Mouse (Mus musculus): Measurements from ENCODE around the gene Hoxa3.

Gene Hoxa3

DNA sequence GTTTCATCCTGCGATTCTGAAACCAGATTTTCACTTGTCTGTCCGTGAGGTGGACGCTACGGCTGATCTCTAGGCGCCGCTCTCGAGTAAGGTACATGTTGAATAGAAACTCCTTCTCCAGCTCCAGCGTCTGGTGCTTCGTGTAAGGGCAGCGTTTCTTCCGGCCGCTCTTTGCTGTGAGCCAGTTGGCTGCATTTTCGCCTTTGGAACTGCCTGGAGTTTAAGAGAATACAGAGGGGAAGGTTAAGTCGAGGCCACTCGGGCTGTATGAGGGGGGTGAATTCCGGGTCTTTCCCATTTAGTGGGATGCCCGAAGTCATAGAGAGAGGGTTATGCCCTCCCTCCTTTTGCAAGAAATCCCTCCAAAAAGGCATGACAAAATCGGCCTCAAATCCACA is 19.4 kb upstream of the Hoxa3 start:
- DNase-seq (ENCODE audit: low read depth, low spot score) = no peak

DNA sequence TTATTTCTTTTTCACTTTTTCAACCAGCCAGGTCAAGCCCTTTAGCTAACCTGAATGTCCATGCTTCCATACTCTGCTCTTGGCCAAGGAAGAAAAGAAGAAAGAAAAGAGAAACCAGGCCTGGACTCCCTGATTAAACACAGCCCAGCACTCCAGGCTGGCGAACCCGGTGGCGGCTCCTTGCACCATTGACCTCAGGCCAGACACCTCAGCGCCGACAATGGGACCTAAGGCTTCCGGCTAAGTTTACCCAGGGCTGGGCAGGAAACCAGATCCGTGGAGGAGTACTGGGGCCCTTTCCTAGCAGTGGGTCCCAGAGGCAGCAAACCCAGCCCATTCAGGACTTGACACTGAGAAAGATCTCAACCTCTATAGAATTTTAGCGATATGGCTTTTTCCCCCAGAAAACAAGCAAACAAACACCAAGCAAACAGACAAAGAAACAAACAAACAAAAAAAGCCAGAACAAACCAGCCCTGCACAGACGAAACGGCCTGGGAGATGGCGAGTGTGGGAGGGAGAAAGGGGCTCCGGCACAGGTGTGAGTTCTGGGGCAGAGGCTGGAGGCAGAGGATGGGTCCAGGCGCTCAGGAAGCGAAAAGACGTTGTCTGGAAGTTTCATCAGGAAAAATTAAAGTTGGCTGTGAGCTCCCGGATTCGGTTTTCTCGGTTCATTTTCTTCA is 18.9 kb upstream of the Hoxa3 start:
- DNase-seq (ENCODE audit: low read depth, low spot score) = no peak

DNA sequence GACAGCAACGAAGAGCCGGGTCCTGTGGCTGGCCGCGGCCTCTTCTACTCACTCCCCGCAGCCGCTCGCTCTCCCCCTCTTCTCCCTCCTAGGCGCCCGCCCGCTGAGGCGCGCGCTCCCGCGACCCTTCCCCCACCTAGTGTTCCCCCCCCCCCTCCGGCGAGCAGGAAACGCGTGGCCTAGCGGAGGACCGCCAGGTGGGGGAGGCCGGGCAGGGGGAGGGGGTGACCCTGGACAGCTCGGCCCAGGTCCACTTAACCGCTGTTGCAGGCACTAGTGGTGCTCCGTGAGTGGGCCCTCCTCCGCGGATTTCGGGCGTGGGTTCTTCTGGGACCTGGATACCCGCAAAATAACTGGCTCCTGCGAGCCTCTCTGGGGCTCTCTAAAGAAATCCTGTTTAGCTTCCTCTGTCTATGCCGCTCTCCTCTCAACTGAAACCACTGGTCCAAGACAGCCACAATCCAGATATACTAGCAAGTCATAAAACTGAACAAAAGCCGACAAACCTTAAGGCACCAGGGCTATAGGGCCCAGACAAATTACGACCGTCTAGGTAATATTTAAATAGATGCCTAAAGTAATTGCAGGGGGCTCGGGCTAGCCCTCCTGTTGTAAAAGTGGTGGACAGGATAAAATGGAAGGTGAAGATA is 17.5 kb upstream of the Hoxa3 start, which contains the start of gene Hoxa9:
Gene Hoxa9 (minus strand): TSS at position 574 of the 650 bp plus-strand sequence.
- no peak for DNase-seq (ENCODE audit: low read depth, low spot score)

DNA sequence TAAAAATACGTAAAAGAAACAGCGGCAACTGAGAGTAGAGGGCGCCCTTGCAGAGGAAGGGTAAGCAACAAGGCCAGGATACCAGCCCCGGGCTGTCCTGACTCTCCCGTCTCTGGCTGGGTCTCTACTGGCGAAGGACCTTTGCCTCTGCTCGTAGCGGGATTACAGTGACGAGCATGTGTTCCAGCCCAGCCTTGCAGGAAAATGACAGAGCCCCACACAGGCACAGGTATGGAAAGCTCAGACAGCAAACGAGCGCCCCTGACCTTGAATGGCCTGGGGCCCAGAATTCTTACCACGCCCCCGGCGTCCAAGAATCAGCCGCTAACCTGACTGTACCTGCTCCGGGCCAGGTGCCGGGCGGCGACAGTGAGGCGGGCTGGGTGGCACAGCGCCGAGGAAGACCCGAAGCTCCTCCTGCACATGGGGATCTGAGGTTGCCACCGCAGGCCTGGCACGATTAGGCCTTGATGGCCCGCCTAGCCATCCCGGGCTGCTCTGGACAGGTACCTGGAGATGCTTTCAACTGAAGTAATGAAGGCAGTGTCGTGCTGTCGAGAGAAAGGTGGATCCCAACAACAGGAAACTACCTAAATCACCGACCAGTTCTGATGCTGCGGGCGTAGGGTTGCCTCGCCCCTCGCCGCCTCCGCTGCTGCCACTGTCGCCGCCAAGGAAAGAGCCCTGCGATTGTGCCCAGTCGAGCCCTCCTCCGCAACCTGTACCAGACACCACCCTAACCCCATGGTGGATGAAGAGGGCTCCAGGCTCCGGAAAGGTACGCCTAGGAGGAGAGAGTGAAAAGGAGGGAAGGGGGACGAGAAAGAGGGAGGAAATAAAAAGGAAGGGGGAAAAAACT is 16.7 kb upstream of the Hoxa3 start:
- DNase-seq (ENCODE audit: low read depth, low spot score) = no peak

DNA sequence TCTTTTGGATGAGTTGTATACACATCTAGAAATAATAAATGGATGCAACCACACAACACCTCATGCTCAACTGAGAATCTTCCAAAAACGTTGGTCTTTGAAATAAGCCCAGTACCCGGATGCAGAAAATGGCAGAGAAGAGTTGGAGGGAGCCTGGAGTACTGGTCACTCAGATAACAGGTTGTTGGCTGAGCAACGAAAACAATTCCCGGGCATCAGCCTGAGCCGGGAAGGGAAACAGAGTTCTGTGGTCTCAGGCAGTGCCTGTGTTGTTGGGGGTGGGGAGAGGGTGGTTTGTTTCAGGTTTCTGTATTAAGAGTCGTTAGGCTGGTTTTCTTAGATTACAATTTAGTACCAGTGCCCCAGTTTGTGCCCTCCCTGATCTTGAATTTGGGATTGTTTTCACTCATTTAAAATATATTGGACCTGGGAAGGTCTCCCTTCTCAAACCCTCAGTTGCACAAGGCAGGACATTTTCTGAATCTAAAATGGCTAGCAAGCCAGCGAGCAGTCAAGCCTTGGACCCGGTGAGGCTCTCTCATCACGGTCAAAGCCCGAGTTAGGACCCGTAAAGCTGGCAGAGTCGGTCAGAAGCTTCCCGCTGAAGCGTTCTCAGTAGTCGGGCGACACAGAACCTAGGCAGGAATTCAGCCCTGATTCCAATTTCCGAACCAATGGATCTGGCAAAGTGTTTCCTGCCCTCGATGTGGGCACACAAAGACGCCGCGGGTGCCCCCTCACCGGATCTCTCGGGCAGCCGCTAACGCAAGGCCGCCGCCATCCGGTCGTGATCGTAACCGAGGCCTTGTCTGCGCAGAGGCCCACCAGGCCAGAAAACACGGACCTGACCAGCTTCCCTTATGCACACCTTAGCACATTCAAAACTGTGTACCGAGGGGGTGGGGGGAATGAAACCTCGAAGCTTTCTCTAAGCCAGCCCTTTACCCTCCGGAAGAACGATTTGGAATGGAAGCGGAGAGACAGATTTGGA is 15.6 kb upstream of the Hoxa3 start:
- DNase-seq (ENCODE audit: low read depth, low spot score) = no peak

DNA sequence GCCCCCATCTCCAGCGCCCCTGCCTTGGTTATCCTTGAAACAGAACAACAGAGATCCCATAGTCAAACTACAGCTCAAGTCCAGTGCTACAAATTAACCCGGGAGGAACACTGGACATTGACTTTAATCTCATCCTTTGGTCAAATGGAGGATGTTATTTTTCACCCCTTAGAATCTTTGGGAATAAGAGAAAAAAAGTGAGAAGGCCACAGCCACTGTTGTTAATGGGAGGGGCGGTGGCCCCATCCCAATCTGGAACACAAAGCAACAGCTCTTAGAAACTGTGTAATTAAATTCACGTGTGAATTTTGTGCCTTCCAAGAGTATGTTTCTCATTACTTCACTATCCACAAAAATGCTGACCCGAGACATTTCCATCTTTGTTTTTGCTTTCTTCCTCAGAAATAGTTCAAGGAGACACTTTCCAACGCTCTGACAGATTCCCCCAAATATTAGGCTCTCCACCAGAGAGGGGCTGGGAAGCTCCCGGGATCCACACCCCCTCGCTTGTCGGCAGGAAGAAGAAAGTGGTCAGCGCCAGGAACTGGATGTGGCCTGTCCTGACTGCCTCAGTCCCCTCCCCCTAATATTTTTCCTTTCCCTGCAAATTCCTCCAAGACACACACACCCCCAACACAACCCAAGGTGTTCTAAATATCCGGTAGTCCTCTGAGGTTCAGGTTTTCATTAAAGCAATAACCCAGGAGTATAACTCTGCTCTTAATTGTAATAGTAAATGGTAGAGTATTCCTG is 14.5 kb upstream of the Hoxa3 start:
- DNase-seq (ENCODE audit: low read depth, low spot score) = no peak

DNA sequence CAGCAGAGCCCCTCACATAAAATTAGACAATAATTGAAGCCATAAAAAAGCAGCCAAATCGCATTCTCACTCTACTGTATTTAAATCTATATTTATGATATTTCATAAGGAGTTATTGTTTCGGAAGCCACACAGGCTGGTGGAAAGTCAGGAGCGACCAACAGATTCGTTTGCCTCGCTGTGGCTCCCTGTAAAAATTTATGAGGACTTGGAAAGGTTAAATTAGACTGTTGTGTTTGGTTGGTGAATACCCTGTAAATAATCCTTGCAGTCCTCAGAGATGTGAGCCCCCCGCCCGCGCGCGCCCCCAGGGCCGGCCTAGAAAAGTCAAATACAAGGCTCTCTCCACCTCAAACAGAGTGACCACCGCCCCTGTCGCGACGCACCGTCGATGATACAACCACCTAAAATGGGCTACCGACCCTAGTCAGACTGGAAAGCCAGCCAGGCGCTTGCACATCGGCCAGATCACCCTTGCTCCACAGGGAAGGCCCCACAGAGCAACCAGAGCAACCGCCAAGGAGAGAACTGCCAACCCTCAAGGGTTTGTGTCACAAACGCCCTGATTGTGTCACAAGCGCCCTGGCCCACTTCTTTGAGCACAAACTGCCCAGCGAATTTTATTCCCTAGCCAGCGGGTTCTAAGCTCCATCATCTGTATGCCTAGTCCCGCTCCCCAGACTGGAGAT is 13.6 kb upstream of the Hoxa3 start:
- DNase-seq (ENCODE audit: low read depth, low spot score) = no peak

DNA sequence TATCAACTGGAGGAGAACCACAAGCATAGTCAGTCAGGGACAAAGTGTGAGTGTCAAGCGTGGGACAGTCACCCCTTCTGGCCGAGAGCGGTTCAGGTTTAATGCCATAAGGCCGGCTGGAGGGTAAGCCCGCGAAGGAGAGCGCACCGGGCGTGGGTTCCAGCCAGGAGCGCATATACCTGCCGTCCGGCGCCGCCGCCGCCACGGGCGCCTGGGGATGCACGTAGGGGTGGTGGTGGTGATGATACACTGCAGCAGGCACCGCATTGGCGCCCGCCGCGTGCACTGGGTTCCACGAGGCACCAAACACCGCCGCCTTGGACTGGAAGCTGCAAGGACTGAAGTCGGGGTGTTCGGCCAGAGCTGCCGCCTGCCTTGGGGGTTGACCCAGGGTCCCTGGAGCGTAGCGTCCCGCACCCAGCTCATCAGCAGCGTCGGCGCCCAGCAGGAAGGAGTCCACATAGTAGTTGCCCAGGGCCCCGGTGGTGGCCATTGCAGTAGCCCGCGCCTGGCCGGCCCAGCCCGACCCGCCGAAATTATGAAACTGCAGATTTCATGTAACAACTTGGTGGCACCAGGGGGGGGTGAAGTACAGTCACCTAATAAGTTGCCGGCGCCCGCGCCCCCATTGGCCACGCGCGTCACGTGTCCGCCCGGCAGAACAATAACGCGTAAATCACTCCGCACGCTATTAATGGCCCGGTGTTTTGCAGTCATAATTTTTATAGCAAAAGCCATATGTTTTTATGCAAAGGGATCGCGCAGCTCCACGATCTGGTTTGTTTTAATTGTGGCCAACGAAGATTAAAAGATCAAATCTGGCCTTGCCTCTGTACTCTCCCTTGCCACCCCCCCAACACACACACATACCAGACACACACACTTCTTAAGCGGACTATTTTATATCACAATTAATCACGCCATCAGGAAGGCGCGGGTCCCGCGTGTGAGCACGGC is 12.8 kb upstream of the Hoxa3 start:
- DNase-seq (ENCODE audit: low read depth, low spot score) = no peak

DNA sequence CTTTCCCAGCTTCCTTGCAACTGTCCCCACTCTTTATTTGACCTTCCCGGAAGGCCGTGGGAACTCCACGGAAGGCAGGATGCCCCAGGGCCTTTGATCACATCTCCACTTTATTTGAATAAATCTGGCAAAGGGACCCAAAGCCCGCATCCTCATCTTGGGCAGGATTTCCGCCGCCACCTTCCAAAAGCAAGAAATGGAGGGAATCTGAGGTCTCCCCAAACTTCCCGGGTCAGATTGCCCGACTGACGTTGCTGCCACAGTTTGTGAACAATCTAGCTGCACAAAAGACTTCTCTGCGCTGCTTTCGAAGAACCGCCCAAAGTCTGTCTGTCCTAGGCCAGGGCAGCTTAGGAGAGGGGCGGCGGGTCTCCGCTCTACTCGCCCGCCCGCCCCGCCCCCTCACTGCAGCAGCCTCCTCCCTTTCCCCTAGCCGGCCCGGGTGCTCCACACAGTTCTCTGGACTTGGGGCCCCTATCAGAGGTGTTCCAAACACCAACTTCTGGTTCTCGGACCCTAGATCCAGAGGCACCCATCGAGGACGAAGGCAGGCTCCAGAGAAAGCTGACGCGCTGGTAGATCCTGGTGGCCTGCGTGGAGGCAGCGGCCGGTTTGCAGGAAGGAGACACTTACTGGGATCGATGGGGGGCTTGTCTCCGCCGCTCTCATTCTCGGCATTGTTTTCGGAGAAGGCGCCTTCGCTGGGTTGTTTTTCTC is 11.9 kb upstream of the Hoxa3 start:
- no peak for DNase-seq (ENCODE audit: low read depth, low spot score)

DNA sequence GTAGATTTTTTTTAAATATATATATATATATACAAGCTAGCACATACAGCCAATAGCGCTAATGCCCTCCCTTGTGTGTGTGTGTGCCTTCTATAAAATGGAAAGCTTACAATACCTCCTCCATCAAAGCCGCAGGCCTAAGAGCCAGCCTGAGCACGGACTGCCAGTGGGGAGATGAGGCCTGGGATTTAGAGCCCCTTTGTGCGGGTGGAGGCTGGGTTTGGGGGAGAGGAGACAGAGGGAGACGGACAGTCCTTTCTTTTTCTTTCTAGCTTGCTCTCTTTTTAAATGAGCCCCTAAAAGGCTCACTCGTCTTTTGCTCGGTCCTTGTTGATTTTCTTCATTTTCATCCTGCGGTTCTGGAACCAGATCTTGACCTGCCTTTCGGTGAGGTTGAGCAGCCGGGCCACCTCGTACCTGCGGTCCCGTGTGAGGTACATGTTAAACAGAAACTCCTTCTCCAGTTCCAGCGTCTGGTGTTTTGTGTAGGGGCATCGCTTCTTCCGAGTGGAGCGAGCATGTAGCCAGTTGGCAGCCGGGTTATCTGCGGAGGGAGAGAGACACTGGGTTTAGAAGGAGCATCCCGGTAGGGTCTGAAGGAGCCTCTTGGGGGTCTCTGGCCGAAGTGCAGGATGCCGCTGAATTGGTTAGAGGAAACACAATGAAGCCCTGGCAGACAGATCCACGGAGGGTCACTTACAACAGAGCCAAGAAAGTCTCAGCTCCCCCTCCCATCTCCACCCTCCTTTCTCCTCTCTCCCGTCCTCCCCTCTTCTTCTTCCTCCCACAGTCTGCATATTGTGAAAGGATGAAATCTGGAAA is 11.0 kb upstream of the Hoxa3 start:
- no peak for DNase-seq (ENCODE audit: low read depth, low spot score)

DNA sequence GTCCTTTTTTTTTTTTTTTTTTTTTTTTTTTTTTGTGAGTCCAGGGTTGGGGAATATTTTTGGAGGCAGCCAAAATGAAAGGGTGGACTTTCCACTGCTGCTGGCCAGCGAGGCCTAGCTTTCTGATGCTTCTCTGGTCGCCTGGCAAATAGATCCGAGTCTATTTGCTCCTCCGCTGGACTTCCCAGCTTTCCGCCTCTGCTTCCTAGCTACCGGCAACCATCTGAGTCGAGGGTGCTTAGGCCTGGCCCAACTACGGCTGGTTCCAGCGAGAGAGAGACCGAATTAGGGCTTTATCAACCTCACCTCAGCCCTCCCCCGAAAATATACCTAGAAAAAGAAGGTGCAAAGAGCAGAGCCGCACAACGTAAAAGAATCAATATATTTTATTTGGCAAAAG is 9.6 kb upstream of the Hoxa3 start:
- no peak for DNase-seq (ENCODE audit: low read depth, low spot score)

DNA sequence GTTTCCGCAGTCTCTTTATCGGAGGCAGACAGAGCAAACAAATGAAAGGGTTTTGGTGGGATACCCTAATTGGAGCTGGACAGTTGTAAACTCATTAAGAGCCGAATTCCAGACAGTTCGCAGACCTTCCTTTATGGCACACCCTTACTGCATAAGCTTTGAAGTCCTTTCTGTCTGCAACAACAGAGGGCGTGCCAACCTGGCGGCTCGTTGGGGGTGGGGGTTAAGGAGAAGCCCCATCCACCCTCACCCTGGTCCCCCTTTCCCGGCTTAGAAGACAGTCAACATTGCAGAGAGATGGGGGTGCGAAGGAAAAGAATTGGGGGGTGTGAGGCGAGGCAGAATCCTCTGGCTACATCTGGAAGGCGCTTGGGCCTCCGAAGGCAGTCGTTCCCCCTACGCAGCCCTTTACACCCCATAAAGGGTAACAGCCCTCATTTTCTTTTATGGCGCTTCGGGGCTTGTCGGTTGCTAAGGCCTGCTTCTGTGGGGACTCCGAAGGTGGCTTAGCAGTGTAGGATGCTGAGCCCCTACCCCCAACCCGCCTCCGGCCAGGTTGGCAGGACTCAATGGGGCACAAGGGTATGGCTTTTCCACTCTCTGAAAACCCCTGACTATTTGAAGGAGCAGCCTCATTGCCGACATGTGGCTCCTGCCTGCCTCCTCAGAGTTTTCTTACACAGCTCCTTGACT is 9.0 kb upstream of the Hoxa3 start:
- DNase-seq (ENCODE audit: low read depth, low spot score) = no peak

DNA sequence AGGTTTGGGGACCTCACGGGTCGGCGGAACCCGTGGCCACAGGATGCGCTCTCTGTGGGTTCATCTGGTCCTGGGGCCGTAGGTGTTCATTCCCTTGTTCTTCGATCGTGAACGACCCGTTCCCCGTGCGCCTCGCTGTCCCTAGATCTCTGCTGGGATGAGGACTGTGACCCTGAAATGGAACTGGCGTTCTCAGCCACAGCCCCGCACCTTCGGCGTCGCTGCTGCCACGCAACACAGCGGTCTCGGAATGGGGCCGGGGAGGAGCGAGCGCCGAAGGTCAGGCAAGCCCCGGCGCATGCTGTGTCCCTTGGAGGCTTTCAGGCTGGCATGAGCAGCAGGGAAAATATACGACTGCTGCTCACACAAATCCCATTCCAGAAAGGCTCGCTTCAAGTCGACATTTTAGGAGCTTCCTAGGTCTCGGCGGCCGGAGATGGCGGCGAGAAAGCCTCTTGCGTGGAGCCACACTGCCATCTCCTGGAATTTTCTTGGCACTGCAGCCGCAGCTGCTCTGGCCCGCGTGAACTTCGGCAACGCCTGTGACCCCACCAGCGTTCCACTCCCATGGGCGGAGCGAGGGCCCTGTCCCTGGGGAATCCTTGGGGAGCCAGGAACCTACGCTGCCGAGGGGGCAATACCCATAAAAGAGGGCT is 8.3 kb upstream of the Hoxa3 start, which contains the start of gene Hoxa7:
Gene Hoxa7 (minus strand): TSS at position 518 of the 656 bp plus-strand sequence.
- peak; percentile 93 for DNase-seq (ENCODE audit: low read depth, low spot score)

DNA sequence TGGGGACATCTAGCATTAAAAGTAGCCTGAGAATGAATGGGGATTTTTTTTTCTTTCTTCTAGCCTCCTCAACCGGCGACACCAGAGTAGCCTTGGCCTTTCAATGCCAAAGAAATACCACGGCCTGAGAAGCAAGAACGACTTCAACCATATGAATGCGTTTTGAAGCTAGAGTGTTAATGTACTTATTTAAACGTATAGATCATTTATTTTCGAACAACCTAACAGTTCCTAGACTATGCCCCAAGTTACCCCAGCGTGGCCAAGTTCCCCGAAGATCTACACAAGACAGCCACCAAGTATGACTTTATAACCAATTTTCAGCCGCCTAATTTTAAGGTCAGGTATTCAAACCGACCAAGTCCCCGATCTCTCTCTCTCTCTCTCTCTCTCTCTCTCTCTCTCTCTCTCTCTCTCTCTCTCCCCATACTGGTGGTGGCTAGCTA is 7.8 kb upstream of the Hoxa3 start:
- DNase-seq (ENCODE audit: low read depth, low spot score) = no peak

DNA sequence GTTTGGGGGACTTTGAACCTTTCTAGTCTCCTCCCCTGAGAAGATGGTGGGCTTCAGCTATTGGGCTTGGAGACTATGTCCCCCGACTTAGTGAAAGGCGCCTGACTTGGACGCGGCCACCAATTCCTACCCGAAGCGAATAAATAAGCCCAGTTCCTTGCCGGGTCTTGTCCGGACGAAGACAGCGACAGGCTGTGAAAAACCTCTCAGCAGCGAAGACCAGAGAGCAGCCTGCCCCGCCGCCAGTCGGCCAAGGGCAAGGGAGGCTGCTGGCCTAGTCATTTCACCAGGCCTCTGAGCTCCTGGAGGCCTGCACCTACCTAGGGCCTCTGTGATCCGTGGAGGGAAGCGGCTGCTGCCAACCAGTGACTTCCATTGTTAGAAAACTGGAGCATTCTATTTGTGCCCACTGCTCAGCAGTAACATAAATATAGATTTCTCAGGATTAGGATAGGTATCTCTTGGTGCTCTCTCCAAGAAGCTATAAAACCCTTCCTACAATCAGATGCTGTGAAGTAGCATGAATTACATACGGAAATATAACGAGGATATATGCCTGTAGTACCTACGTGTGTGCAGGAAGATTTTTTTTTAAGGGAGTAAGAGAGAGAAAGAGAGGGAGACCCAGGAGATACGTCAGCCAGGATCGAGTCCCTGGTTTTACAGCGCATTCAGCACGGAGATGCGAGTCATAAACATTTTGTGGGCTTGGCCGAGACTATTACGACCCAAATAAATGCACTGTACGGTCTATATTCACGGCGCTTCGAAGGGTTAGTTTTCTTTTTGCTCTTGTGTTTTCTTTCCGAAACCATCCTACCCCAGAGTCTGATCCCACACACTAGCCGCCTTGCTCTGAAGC is 7.1 kb upstream of the Hoxa3 start:
- DNase-seq (ENCODE audit: low read depth, low spot score) = no peak

Data from embryo, embryonic 11.5 days (tissue).